Mouse (Mus musculus) left cerebral cortex, postnatal 25 days (tissue): ENCODE measurements at regions not wholly inside any gene's neighbourhood (a gene's known extent, or its start where the extent isn't known, plus 50 kb on each side); places are given as distances from the start of the nearest gene placed in this dataset.

Experiments
- DNase-seq, 2 experiments: peaks; one replicate each; pipeline ENCODE4 v3.0.0; 2022; ENCODE audit warnings: low spot score in 2 of 2, mixed read lengths in 1 of 2
- intact Hi-C: fragments of 180-260 bp; cut with DNase I; formaldehyde crosslinking; loops from one replicate; pipeline ENCODE4 v1.15.1; 2025

DNA sequence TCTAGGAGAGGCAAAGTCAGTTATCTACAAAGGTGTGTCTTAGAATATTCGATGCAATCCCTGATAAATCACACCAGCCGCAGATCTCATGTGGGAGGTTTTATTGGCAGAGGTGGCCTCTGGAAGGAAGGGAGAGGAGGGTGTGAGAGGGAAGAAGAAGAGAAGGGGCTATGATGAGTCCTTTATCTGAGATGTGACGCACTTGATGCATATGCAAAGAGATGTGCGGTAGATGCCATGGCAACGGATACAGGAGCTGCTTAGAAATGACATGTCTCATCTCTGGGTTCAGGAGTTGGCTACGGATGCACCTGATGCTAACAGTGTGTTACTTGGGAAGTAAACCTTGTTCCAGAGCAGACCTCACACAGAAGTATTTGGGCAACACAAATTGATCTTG, 718.6 kb upstream of the Gm21961 start:
- peak; percentile 26 to 66 for DNase-seq
- intact Hi-C loops = no loop called here

DNA sequence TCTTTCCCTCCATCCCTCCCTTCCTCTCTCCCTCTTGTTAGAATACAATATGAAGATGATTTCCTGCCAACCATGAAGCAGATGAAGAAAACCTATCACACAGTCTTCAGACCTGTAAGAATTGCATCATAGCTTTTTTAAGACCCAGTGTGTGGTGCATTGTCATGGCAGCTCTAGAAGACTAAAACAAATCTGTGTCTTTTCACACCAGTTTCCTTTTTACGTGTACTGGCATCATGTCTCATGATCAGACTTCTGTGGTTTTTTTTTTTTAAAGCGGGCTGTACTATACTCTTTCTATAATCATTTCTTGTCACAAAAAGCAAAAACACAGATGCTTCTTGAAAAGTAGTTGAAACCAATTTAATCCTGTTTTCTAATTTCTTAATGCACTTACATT, 716.6 kb upstream of the Gm21961 start:
- peak in 1 of 2 experiments; percentile 25 for DNase-seq
- intact Hi-C loops = no loop called here

DNA sequence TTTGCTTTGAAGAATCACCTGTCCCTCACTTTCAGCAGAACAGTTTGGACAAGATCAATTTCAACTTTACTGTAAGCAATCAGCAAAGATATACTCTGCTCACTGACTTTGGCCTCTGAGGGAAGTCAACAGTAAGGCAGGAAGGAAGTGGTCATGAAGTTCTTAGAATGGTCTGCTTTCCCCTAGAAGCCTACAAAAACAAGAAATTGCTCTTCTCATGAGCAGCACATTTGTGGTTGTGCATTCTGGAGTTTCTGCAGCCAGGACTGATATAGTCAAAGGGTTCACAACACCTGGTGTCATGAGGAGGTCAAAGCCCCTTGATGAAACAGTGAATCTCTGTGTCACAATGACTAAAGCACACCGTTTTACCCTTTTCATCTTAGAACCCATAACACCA, 712.4 kb upstream of the Gm21961 start:
- no peak for DNase-seq

DNA sequence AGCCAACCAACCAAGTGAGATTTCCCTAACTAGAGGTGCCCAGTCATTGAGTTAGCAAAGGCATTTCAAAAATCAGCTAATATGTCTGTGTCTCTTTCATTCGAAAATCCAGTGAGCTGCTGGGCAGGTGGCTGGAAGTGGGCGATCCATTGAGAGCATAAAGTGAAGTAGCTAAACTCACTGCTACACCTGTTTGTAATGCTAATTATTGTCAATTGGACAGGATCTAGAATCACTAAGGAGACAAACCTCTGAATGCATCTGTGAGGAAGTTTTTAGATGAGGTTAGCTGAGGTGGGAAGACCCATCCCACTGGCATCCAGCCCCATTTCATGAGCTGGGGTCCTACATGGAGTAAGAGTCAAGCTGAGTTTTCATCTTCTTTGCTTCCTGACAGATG, 711.6 kb upstream of the Gm21961 start:
- intact Hi-C loops = no loop called here
- DNase-seq = no peak

More for the DNA sequence above, 712.4 kb upstream of the Gm21961 start:
- intact Hi-C loops = no loop called here

DNA sequence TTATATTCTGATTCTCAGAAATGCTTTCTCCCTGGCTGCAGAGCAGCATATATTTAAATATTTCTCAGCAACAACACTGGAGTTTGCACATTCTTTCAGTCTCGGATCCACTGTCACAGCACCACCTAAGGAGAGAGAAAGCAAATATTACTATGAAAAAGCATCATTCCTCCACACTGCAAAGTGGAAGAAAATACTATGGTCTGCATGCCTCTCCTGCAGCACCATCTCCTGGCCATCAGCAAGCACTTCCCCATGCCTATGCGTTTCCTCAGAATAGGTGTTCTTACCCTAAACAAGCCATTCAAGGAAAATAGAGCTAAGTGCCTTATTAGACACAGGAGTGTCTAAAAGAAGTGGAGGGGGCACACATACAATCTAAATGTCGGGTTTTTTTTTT, 688.9 kb upstream of the Gm21961 start:
- intact Hi-C loops = loop anchor here (2.0 to 5.0 kb wide), 3 partner anchors 939 to 1017 kb away; no protein-coding TSS in a partner anchor
- DNase-seq = peak; percentile 54 to 79

DNA sequence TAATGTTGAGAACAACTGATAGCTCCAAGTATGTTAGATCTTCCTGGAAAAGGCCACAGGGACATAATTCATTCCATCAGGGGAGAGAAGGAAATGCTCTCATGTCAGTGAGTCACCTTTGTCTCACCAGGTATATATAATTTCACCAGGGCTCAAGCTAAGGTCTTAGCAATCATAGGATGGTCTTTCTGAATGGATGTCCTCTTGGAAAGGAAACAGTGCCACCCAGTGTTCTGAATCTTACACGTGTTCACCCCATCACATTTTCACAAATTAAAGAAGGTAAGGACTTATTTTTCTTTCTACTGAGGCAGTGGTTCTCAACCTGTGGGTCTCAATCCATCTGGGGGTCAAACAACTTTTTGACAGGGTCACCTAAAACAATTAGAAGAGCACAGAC, 686.8 kb upstream of the Gm21961 start:
- intact Hi-C loops = loop anchor here (1.0 to 5.0 kb wide), 2 partner anchors 783 to 994 kb away; no protein-coding TSS in a partner anchor
- peak in 1 of 2 experiments; percentile 60 for DNase-seq

DNA sequence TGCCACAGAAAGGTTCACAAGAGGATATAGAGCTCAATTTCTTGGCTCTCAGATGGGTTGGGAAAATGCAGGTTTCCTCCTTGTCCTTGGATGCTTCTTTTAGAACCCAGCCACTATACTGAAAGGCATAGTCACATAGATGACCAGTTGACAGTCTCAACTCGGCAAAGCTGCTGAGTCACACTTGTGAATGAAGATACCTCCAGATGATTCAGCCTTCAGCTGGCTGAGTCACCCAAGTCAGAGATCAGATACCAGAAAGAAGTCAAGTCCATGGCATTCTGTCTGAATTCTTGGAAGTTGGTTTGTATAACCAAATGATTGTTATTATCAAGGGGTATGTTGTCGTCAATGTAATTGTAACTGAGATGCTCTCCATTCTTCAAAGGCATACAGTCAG, 683.9 kb upstream of the Gm21961 start:
- intact Hi-C loops = no loop called here
- DNase-seq = no peak
